Mouse (Mus musculus) inflammation-experienced regulatory T-cells (primary cell): ENCODE results near the gene Gpr15. TPM values are rescaled to one million over a fixed set of nuclear protein-coding genes. Genes with fewer than 3 reads are reported as not detected.

Experiments
- polyA plus RNA-seq, 2 experiments: library from polyadenylated mRNA; unstranded; fragments of 100-300 nt; shearing (Covaris generic); gene quantifications; one replicate each; pipeline ENCODE4 v1.2.1; 2017

Gpr15 gene
- polyA plus RNA-seq, result 10 to 100 TPM in 1 of 2 experiments, 1 to 10 TPM in 1; 9.4 to 77.5 TPM

DNA sequence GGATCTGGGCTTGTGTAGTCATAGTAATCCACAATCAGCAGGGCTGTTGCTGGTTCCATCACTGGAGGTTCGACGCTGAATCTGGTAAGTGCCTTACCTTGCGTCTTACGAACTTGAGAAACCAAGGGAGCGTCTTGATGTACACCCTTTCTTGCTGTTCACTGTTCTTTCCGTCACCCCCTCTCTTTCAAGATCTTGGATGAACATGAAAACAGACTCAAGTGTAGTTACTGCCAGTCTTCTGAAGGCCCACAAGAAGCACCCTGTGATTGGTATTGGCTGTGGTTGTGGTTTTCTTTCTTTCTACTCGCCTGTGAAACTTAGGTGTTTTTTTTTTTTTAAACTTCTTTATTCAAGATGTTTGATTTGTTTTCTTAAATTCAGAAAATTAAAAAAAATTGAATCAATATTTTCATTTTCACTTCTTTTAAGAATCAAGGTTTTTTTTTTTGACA lies at the start of gene Gpr15:
Gpr15 (minus strand) TSS at position 405 of the 455 bp plus-strand sequence.

DNA sequence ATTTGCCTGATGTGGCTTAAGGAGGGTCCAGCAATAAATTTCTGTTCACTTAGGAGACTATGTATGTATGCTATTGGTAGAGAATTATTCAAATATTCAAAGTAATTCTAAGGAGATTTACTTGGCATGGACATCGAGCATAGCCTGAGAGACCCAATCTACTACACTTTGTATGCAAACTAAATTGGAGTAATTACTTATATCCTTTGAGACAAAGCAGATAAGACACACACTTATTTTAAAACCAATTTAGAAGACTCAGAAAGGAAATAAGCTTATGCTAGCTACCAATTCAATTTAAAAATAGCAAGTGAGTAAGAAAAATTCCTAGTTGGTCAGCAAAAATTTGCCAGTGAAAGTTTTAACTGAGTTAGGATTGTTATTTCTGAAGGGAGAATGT lies 44.2 kb upstream of the Gpr15 start, which contains the start of gene Olfr172:
Olfr172 (minus strand) TSS at position 101 of the 400 bp plus-strand sequence.

DNA sequence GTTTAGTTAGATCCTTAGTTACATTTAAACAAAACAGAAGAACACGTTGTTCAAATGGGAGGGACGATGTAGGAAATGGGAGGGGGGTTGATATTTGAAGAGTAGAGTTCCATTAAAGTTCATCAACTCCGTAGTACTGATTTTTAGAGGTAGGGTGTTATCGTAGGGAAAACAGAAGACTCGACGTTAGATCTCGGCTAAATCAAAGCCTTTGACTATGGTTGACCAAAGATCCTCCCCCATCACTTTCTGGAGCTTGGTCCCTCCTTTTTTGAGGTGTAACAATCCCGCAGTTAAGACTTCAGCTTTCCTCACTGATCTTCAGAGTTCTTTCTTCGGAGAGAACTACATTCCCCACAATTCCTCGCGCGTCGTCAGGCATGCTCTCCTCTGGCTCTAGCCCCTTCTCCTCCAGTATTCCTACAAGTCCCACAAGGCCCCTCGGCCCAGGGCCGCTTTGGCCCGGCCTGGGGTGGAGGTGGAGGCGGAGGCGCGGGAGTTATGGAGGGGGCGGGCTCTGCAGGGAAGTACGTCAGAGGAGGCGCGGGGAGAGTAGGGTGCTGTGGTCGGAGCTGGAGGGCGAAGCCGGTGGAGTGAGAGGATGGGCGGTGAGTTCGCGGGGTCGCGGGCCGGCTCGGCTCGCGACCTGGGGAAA lies 8.7 kb upstream of the Gpr15 start, which contains the start of gene Cldnd1:
Cldnd1 (plus strand) TSS at position 434 of the 655 bp plus-strand sequence.

DNA sequence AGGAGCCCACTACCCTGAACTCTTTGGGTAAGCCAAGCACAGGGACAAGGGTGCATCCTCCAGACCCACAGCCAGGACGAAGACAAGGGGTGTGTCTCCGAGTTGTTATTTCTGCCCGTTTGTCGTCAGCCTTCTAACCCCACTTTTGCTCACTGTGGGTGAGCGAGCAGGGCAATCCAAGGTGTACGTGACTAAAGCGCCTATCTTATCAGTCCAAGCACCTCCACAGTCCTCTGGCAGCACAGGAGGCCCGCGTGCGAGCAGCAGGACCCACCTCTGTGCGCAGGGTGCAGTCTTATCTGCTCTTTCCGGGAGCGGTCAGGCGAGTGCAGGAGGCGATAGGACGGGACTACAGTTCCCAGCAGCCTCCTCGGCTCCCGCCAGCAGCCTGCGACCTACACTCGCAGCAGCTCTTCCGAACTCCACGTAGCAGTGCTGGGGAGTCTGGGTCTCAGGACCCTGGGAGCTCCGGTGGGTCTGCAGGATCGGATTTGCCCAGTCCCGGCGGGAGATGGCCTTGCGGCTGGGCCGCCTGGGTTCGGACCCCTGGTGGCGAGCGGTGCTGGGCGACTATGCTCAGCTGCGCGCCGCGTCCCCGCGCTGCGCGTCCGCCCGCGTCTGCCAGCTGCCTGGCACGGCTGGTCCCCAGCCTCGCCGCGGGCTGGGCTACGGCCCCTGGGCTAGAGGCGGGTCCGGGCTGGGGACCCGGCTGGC lies 48.8 kb downstream of the Gpr15 start, which contains the start of gene Cpox:
Cpox (plus strand) TSS at position 376 of the 714 bp plus-strand sequence.

Other genes with a start within 250 kb of the Gpr15 start
- 10 to 100 TPM in 1 of 2 experiments, 1 to 10 TPM in 1; 9.7 to 50.5 TPM for gene St3gal6, start 194.8 kb downstream of the Gpr15 start, polyA plus RNA-seq
- gene Gm813, start 102.1 kb downstream of the Gpr15 start, polyA plus RNA-seq, result under 1 TPM in 1 of 2 experiments, not detected in 1; 0.30 TPM
- gene E330017A01Rik, start 80.3 kb downstream of the Gpr15 start, polyA plus RNA-seq, result 1 to 10 TPM in 1 of 2 experiments, under 1 TPM in 1; 0.19 to 1.1 TPM
- 100 to 1,000 TPM in 1 of 2 experiments, 10 to 100 TPM in 1; 48.6 to 129 TPM for gene Cpox, start 48.8 kb downstream of the Gpr15 start, polyA plus RNA-seq
- 100 to 1,000 TPM; 111 to 199 TPM for gene Cldnd1, start 8.8 kb upstream of the Gpr15 start, polyA plus RNA-seq
- gene Olfr172, start 44.1 kb upstream of the Gpr15 start, polyA plus RNA-seq, result not detected
- 1 to 10 TPM in 1 of 2 experiments, under 1 TPM in 1; 0.94 to 3.2 TPM for gene Olfr173, start 81.2 kb upstream of the Gpr15 start, polyA plus RNA-seq
- gene Olfr175-ps1, start 107.7 kb upstream of the Gpr15 start, polyA plus RNA-seq, result not detected
- gene Olfr177, start 155.7 kb upstream of the Gpr15 start, polyA plus RNA-seq, result under 1 TPM in 1 of 2 experiments, not detected in 1; 0.06 TPM
- 1 to 10 TPM in 1 of 2 experiments, not detected in 1; 1.7 TPM for gene Olfr178, start 173.0 kb upstream of the Gpr15 start, polyA plus RNA-seq
- not detected for gene Olfr181, start 209.7 kb upstream of the Gpr15 start, polyA plus RNA-seq
- not detected for gene Olfr180, start 210.3 kb upstream of the Gpr15 start, polyA plus RNA-seq